Mouse (Mus musculus) lung, postnatal 14 days (tissue): ENCODE results near the gene Slc25a11.
A peak's percentile ranks its signal among the peaks of the same experiment; 100 is the strongest.

Source experiments
- DNase-seq: peaks from one replicate; pipeline ENCODE4 v3.0.0; 2021

Gene Slc25a11

DNA sequence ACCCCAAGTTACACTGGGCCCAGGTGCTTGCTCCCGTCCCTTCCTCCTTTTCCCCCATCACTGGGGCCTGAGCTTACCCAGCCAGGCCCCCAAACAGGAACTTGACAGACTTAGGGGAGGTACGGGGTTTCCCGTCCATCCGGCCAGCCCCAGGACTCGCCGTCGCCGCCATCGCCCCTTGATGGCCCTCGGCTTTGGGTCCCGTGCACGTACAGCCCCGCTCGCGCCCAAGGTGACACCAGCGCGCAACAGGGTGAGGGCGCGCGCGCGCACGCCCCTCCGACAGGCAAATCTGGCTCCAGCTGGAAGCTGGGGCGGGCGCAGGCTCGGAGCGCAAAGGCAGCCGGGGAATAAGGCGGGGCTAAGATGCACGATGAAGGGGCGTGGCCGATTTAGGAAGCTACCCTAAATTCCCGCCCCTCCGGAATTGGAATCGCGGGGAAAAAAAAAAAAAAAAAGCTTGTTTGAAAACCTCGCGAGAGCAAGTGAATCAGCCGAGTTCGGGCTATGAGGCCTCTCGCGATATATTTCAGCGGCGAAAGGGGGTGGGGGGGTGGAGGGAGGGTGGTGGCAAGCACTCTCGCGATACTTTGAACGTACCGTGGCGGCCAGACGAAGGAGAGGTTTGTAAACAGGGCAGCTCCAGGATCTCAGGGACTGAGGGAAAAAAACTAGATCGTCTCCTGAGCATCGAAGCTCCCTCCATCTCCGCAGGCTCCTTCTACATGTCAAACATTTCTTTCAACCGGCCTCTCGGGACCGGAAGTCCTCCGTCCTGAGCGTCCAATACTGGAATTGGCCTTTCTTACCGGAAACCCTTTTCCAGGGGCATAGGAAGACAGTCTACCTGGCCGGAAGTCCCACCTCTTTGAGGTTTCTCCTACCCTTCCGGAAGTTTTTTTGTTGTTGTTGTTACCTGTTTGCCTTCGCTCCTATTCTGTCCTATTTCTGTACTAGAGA is at the start of gene Slc25a11, which contains the start of gene Rnf167:
Gene Slc25a11 (minus strand): TSS at position 789 of the 960 bp plus-strand sequence.
Gene Rnf167 (plus strand): TSS at position 545 of the 960 bp plus-strand sequence.
- peak; percentile 97 for DNase-seq

DNA sequence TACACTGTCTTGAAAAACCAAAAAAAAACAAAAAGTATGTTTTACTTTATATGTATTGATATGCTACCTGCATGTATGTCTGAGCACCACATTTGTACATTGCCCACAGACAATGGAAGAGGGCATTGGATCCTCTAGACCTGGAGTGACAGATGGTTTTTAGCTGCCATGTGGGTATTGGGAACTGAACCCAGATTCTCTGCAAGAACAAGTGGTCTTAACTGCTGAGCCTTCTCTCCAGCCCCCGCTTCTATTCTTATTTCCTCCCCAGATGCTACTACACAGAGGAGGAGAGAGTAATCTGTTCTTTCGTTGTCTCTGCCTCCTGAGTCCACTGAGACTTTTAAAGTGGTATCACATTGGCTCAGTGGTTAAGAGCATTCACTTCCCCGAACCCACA is 46.2 kb upstream of the Slc25a11 start:
- DNase-seq: no peak

DNA sequence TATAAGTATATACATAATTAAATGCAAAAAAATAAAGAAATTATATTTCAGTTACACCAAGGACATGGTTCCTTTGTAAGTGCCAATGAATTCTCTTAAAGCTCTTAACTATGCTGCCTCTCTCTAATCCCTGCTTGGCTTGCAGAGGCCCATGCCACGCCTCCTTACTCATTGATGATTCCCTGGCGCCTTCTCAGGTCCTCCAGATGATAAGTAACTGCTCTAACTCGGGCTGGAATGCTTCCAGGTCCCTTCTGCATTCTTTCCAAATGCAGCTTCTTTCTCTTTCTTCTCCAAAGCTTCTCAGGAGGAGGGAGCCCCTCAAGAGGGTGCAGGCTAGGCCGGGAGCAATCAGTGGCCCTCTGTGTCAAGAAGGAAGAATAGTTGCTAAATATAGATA is 42.3 kb upstream of the Slc25a11 start:
- DNase-seq: no peak

DNA sequence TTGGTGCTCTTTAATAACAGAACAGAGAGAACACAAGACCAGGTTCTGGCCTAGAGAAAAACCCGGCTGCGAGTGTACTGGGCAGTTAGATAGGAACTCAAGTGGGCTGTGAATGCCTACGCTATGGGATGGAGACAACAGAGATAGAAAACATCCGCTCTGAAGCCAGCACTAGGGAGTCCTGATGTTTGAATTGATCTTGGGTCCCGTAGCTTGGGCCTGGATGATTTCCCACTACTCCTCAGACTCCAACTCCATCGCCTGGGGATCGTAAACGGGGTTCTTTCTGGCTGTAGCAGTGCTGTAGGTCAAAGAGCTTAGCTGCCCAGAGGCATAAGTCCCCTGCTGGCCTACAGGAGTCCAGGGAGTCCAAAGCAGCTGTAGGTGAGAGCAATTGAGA is 41.1 kb upstream of the Slc25a11 start:
- no peak for DNase-seq

DNA sequence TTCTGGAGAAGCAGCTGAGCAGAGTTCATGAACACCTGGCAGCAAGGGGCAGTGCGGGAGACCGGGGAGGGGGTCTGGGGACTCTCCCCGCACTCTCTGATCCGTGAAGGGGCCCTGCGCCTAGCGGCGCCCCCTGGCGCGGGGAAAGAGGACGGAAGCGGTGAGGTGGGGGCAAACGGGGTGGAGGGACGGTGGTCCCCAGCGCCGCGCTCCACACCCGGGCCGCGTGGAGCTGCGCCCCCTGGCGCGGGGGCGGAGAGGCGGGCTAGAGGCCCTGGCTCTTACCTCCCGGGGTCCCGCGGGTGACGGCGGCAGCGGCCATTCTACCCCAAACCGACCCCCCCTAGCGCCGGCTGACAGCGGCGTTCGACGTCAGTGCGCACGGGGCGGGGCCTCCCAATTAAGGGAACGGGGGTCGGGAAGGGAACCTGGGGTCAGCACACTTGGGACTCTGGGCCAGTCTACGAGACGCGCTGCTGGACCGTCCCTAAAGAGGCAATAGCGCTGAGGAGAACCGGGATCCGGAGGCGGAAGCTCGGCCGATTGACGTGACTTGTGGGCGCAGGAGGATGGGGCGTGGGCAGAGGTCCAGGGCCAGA is 40.4 kb upstream of the Slc25a11 start, which contains the start of gene Camta2:
Gene Camta2 (minus strand): TSS at position 505 of the 599 bp plus-strand sequence.
- peak; percentile 92 for DNase-seq

- no peak for DNase-seq
These were observed 39.8 kb upstream of the Slc25a11 start for GRCm38 (mm10) chr11:70686901-70687566.

GRCm38 (mm10) chr11:70683640-70684039 is 36.4 kb upstream of the Slc25a11 start:
- no peak for DNase-seq

- peak; percentile 38 for DNase-seq
These were observed 34.8 kb upstream of the Slc25a11 start for GRCm38 (mm10) chr11:70681897-70682581.

GRCm38 (mm10) chr11:70681170-70681569 is 33.9 kb upstream of the Slc25a11 start:
- DNase-seq: no peak

- DNase-seq: no peak
These were observed 32.6 kb upstream of the Slc25a11 start for GRCm38 (mm10) chr11:70679894-70680293.

DNA sequence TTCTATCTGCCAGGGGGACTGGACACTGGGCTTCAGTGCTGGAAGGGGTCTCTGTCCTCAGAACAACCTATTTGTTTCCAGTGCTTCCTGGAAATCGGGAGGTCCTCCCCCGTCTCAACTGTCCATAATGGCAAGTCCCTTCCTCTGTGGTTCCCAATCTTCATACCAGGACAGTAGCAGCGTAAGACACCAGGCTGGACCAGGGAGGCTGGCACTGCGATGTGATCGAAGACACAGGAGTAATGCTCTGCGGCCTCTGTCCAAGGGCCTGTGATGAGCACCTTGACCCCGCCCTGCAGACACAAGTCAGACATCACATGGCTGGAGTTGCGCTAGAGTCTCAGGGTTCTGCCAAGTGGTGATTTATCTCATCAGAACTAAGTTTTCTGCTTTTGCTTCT is 32.1 kb upstream of the Slc25a11 start:
- no peak for DNase-seq

- no peak for DNase-seq
These were observed 31.3 kb upstream of the Slc25a11 start for GRCm38 (mm10) chr11:70678576-70678975.

DNA sequence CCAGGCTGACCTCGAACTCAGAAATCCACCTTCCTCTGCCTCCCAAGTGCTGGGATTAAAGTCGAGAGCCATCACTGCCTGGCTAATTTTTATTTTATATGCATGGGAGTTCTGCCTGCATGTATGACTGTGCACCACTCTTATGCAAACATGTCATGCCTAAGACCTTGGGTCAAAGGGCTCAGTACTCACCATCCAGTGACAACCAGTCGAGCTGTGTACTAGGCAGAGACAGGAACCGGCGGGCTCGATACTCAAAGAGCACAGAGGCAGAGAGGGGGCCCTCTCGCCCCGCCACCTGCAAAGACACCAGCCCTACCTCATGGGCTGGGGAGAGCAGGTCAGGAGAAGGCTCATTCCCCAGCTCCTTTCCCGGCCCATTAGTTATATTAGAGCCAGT is 30.8 kb upstream of the Slc25a11 start:
- DNase-seq: no peak

DNA sequence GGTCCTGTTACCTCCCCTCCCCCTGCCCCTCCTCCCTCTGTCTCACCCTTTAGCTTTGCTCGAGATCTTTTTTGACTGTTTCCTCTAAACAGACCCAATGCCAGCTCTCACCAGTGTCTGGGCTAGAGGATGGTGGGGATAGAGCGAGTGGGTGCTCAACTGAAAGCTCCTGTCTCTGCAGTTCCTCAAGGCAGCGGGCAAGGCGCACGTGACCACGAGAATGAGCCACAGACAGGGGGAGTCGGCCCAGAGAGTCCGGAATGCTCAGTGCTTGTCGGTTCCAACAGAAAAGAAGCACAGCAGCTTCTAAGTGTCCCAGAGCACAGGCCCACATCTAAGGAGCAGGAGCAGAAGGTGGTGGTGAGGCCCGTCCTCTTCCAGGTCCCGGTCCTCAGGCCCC is 27.2 kb upstream of the Slc25a11 start:
- DNase-seq: no peak

DNA sequence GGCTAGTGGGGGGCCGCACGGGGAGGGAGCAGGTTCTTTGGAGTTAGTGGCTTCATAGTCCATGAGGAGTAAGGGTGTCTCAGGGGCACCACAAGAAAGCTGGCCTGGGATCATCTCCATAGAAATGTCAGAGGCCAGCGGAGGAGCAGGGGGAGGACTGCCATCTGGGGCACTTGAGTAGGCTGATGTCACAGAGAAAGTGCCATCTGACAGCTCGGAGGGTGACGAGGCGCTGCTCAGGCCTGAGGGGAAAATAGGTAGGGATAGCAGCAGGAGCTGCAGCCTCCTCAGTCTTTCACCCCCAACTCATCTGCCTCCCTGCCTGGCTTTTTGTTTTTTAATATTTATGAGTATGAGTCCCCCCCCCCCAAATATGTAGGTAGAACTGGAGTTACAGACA is 26.7 kb upstream of the Slc25a11 start:
- no peak for DNase-seq

DNA sequence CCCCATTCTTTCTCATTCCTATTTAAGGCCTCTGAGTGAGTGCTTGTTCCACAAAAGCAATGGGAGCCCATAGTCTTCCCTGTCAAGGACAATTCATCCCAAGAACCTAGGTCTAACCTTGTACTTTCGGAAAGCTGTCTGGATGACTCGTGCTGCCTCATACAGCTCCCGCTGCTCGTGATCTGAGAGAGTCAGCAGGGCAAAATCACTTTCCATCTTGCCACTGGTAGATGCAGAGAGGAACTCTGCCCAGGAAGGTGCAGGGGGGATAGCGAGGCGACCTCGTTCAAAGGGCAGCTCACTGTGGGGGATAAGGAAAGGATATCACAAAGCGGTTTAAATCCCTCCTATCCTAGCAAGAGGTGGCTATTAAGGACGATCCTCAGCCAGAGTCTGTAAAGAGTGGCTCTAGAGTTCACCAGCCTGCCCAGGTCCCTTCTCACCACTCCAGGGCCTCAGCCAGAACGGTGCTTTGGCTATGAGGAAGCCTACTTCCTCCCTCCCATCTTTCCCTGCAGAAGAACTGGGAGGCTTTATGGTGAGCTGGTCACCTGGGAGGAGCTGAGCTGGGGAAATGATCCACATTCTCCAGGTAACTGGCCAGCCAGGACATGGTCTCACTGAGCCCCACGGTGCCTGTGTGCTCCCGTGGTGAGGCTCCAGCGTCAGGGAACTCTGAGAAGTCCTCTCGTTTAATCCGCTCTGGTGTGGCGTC is 24.2 kb upstream of the Slc25a11 start:
- no peak for DNase-seq

GRCm38 (mm10) chr11:70670483-70670882 is 23.2 kb upstream of the Slc25a11 start:
- no peak for DNase-seq

- peak; percentile 79 for DNase-seq
These were observed 22.5 kb upstream of the Slc25a11 start for GRCm38 (mm10) chr11:70669582-70670345.

GRCm38 (mm10) chr11:70668771-70669505 is 21.7 kb upstream of the Slc25a11 start, which contains the start of gene Spag7:
TSS of gene Spag7 (minus strand) at chr11:70669416.
- DNase-seq: peak; percentile 96

DNA sequence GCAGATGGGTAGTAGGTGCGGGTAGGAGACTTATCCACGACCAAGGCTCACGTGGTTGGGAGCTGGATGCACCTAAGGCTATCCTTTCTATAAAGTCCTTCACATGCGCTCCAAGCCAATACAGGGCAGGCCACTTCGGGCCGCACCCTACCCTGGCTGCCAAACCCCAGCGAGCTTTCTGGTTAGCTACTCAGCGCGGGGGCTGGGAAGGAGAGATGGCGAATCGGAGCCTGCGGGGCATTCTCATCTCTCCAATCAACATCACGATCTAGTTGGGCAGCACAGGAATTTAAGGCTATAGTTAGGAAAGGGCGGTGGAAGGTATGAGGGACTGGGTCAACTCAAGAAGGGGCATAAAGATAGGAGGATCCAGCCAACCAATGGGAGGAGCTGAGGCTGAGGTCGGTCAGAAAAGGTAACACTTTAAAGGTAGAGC is 21.1 kb upstream of the Slc25a11 start:
- peak; percentile 73 for DNase-seq
